Mouse (Mus musculus) c-Kit-negative CD71-positive TER-119-positive erythroid progenitor cells, embryonic 14.5 days (primary cell): ENCODE data around the gene Loxl3.
A peak's percentile ranks its signal among the peaks of the same experiment; 100 is the strongest.

Experiments used
- DNase-seq: peaks from one replicate; pipeline ENCODE4 v3.0.0-alpha.2; 2013; ENCODE audit warnings: low read depth, low spot score

Loxl3 gene

GRCm38 (mm10) chr6:83053136-83053960 lies 19.4 kb downstream of the Loxl3 start:
- DNase-seq: no peak

GRCm38 (mm10) chr6:83054074-83054851 lies 20.3 kb downstream of the Loxl3 start, which contains the start of gene Aup1:
TSS of gene Aup1 (plus strand) at chr6:83054521.
- DNase-seq: peak; percentile 93

GRCm38 (mm10) chr6:83054871-83055431 lies 21.0 kb downstream of the Loxl3 start, which contains the start of gene Htra2:
TSS of gene Htra2 (minus strand) at chr6:83055273.
- DNase-seq: no peak

DNA sequence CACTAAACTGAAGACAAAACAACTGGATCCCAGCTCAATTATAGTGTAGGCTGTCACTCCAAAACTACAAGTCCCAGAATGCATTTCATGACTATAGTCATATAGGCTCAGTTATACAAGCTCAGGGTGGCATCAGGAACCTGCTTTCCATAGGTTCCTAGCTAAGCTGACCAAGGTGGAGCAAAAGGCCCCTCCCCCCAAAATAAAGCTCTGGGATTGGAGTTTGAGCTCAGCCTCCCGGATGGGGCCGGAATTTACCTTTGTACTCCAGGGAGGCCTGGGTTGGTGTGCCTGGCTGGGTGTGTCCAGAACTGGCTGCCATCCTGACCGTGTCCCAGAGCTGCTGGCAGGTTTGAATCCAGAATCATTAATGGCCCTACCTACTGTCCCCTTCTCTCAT lies 23.8 kb downstream of the Loxl3 start, which contains the start of gene Dqx1:
Gene Dqx1 (plus strand): TSS at position 55 of the 400 bp plus-strand sequence.
- DNase-seq: no peak

DNA sequence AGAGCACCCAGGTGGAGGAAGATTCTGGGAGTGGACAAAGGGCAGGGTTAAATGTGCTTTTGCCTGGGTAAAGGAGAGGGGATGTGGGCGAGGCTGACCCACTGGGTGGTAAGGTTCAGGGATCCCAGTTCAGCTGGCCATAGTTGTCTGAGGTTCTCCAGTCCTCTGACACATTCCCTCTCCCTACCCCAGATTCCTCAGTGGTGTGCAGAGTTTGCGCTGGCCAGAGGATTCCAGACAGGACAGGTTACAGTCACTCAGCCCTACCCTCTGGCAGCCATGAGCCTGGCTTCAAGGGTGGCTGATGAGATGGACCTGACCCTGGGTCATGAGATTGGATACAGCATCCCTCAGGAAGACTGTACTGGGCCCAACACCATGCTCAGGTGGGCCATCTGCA lies 24.8 kb downstream of the Loxl3 start:
- DNase-seq: no peak

GRCm38 (mm10) chr6:83065995-83066394 lies 32.0 kb downstream of the Loxl3 start:
- DNase-seq: no peak

DNA sequence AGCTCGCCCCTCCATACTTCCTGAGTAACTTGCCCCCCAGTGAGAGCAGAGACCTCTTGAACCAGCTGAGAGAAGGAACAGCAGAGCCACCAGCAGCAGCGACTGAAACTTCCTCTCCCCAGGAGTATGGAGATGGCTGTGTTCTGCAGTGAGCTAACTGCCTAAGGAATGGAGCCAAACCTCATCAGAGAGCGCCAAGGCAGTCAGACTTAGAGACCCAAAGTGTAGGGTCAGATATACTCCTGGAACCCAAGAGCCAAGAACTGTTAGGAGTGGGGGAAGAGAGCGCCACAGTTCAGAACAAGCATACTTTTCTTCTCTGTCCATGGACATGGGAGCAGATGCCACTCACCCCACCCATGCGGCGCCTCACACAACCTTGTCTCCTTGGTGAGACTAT lies 32.5 kb downstream of the Loxl3 start:
- DNase-seq: no peak

- DNase-seq: no peak
Measured at GRCm38 (mm10) chr6:83068221-83068620, 34.2 kb downstream of the Loxl3 start.

DNA sequence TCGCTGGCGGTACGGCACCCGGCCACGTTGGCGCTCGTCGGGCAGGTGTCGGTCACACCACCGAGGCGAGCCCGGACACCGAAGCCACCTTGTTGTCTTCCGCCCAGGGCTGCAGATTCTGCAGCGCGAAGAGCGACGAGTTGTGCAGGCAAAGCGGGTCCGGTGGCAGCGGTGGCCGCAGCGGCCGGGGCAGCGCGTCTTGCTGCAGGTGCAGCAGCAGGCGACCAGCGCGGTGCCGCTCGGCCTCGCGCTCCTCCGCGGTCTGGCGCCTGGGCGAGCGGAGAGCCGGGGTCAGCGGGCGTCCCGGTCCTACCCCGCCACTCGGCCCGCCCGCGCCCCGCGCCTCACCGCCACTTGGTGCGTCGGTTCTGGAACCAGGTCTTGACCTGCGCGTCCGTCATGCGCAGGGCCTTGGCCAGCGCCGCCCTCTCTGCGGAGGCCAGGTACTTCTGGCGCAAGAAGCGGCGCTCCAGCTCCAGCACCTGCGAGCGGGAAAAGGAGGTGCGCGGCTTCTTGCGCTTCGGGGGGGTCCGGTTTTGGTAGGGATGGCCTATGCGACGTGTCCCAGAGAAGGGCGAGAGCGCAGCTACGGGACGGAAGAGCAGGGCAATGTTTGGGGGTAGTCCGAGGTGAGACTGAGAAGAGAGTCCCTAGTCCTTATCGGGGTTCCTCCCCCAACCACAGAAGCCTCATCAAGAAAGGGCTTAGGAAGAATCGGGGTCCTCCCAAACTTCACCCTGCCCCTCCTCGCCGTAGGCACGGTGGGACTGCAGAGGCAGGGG lies 34.9 kb downstream of the Loxl3 start:
- DNase-seq: no peak

GRCm38 (mm10) chr6:83069488-83070246 lies 35.7 kb downstream of the Loxl3 start:
- no peak for DNase-seq

DNA sequence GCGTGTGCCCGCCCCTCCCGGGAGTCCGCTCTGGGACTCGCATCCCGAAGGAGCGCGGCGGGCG lies 36.1 kb downstream of the Loxl3 start, which contains the start of gene Tlx2:
Gene Tlx2 (minus strand): TSS at position 47 of the 64 bp plus-strand sequence.
- no peak for DNase-seq

DNA sequence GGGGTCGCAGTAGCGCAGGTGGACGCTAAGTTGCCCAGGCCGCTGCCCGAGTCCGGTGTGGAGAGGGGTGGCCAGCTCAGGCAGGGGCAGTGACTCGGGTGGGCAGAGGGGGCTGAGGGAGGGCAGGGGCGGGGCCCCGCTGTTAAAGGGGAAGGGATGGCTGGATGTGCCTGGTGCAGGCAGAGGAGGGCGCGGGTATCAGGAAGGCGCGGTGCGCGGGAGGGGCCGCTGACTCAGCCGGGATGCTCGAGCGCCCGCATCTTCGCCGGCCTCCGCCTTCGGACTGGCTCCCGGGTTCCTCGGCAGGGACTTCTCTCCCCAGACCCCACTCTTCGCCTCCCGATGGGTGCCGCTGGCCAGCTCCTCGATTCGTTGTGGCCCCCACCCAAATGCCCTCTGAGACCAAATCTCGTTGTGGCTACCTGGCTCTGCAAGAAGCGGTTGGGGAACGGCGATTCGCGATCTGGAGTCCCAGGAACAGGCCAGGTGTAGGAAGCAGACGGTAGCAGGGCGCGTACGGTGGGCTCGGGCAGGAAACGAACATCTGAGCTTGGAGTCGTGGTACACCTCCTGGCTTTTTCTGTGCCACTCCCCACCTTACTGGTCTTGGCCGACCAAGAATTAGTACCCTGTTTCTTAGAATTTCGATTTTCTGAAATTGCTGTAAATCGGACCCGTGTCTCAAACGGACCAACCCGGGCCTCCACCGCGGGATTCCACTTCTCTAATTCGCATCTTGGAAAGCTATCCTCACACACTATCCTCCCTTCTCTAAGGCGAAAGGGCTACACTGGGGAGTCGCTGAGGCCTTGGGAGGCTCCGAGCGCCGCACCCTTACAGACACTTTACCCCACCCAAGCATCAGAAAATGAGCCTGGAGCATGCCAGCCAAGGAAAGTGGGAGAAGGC lies 36.6 kb downstream of the Loxl3 start:
- no peak for DNase-seq

DNA sequence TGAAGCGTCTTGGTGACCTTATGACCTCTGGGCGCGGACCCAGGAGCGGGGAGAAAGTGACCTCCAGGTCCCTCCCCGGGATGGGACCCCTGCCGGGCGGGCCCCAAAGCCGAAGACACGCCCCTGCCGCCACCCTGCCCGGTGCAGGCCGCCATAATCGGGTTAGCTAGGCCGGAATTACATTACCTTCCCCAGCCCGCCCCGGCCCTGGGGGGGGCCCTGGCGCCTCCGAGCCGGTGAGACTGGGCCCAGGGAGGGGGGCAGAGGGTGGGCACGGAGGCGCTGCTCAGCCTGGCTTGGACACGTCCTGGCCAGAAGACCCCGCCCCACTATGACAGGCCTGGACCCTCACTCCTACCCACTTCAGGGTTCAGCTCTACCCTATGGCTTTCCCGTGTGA lies 37.2 kb downstream of the Loxl3 start:
- no peak for DNase-seq

DNA sequence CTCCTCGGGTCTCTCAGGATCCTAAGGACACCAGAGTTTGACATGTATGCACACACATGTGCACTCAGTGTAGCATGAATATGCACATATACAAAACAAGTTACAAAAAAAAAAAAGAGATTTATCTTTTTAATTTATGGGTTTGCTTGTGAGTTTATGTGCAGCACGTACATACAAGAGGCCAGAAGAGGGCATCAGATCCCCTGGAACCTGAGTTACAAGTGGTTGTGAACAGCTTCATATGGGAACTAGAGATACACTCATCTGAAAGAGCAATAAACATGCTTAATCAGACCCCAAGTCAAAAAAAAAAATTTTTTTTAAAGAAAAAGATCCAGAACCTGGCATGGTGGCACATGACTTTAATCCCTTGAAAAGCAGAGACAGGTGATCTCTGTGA lies 41.0 kb downstream of the Loxl3 start:
- DNase-seq: no peak

DNA sequence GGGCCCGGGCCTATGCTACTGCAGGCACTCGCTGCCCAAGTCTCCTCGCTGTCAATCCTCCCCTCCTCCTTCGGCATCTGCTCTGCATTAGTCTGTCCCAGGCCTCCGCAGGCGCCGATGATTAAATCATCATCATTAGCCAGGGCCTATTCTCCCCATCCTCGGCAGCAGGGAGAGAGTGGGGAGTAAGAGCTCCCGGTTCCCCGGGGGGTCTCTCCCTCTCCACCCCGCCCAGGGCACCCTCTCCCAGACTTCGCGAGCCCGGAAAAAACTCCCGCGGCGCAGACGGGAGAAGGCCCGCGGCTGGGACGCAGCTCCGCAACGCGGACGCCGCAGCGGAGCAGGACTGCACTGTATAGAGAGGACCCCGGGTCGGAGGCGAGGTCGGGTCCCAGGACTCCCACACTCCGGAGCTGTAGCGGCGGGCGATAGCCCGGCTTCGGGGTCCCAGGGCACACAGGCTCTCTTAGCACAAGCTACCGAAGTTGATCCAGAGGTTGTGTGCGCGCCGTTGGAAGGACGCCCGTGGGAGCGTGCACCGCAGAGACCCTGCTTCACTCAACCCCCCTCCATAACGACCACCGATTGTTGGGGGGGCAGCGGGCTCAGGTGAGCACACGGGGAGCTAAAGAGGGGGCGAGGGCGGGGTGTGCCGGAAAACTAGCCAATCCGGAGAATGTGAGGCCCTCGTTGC lies 43.8 kb downstream of the Loxl3 start, which contains the start of gene Pcgf1:
Gene Pcgf1 (plus strand): TSS at position 240 of the 694 bp plus-strand sequence.
- no peak for DNase-seq

DNA sequence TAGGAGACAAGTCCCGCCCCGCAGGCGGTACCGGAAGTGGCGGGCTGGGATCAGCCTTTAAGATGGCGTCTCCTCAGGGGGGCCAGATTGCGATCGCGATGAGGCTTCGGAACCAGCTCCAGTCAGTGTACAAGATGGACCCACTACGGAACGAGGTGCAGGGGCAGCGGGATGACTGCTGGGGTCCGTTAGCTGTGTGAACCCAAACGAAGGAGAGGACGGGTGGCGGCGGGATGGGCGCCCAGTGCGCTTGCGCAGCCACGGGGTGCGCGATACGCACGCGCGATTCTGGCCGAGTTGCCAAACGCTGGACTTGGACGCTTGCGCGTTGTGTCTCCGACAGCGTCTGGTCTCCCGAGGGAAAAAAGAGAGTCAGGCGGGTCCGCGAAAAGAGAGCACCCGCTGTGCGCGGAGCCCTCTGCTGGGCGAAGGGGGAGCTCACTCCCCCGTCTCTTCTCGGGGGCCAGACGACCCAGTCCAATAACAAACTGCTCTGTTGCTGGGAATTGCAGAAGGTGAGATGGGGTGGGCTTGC lies 44.4 kb downstream of the Loxl3 start:
- peak; percentile 99 for DNase-seq

- no peak for DNase-seq
Measured at GRCm38 (mm10) chr6:83080210-83080609, 46.2 kb downstream of the Loxl3 start.

- DNase-seq: no peak
Measured at GRCm38 (mm10) chr6:83083497-83083896, 49.5 kb downstream of the Loxl3 start.

DNA sequence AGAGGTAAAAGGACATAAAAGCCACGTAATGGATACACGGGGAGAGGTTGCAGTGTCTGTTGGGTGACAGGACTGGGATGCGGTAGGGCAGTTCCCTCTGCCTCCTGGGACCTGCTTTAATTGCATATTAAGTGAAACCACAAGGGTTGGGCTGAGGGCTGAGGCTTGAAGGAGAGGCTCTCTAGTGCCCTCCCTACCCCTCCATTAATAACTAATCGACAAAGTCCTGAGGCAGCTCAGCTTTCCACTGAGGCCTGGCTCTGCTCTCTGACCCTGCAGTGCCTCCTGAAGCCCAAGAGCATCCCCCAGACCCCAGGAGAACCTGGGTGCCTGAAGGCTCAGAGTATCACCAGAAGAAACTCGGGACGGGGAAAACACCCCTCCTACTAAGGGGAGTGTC lies 50.5 kb downstream of the Loxl3 start:
- DNase-seq: no peak
